Mouse (Mus musculus) lung, embryonic 14.5 days (tissue): ENCODE results near the gene Stk10. TPM values are rescaled to one million over a fixed set of nuclear protein-coding genes. Genes with fewer than 3 reads are reported as not detected.

Experiments
- ATAC-seq: fragments of 200-750 bp; cut with Nextera tagmentation; 2 replicates; pipeline ENCODE4 v1.8.0; 2017; ENCODE audit warnings: mild to moderate bottlenecking, moderate TSS enrichment, moderate library complexity; ENCODE audit not compliant: insufficient read depth
- DNase-seq: peaks from one replicate; pipeline ENCODE4 v3.0.0-alpha.2; 2015
- H3K27ac ChIP-seq: fragments of 300-500 bp; sonication (generic); 2 replicates; pipeline ENCODE4 v1.5.1; 2014; ENCODE audit warnings: low read depth, mild to moderate bottlenecking, moderate library complexity
- H3K27me3 ChIP-seq: fragments of 300-500 bp; sonication (generic); 2 replicates; pipeline ENCODE4 v1.6.1; 2014; ENCODE audit warnings: low read length, control low read depth; ENCODE audit not compliant: insufficient read depth
- H3K36me3 ChIP-seq: fragments of 300-500 bp; sonication (generic); 2 replicates; pipeline ENCODE4 v1.6.1; 2014; ENCODE audit warnings: control low read depth; ENCODE audit not compliant: insufficient read depth
- H3K4me1 ChIP-seq: fragments of 300-500 bp; sonication (generic); 2 replicates; pipeline ENCODE4 v1.6.1; 2014; ENCODE audit warnings: antibody characterized with exemption, control low read depth; ENCODE audit not compliant: insufficient read depth
- H3K4me2 ChIP-seq: fragments of 300-500 bp; sonication (generic); 2 replicates; pipeline ENCODE4 v1.6.1; 2014; ENCODE audit warnings: mild to moderate bottlenecking
- H3K4me3 ChIP-seq: fragments of 300-500 bp; sonication (generic); 2 replicates; pipeline ENCODE4 v1.5.1; 2014; ENCODE audit warnings: low read depth, low read length
- H3K9ac ChIP-seq: fragments of 300-500 bp; sonication (generic); 2 replicates; pipeline ENCODE4 v1.6.1; 2014
- H3K9me3 ChIP-seq: fragments of 300-500 bp; sonication (generic); 2 replicates; pipeline ENCODE4 v1.6.1; 2016; ENCODE audit warnings: low read depth, low read length, control low read depth
- CTCF ChIP-seq: IDR thresholded peaks from 2 replicates; pipeline ENCODE4 v1.5.1; 2016; ENCODE audit warnings: antibody characterized with exemption, low read depth
- WGBS: fragments of 180-500 bp; shearing (Covaris S2); extraction: QIAGEN DNeasy Blood & Tissue Kit; methylation state at CpG from one replicate; pipeline ENCODE4 v1.1.7; 2014; 5-methylcytosine and 5-hydroxymethylcytosine counted together
- polyA plus RNA-seq: library from polyadenylated mRNA; unstranded; fragments of >200 nt; fragmentation: Nextera tagmentation; extraction: Ambion mirVana; gene quantifications from 2 replicates; pipeline ENCODE4 v1.2.1, GENCODE M21; 2014

The Stk10 gene
- polyA plus RNA-seq, 1 experiment from 2014 or later = 2.0 TPM

DNA sequence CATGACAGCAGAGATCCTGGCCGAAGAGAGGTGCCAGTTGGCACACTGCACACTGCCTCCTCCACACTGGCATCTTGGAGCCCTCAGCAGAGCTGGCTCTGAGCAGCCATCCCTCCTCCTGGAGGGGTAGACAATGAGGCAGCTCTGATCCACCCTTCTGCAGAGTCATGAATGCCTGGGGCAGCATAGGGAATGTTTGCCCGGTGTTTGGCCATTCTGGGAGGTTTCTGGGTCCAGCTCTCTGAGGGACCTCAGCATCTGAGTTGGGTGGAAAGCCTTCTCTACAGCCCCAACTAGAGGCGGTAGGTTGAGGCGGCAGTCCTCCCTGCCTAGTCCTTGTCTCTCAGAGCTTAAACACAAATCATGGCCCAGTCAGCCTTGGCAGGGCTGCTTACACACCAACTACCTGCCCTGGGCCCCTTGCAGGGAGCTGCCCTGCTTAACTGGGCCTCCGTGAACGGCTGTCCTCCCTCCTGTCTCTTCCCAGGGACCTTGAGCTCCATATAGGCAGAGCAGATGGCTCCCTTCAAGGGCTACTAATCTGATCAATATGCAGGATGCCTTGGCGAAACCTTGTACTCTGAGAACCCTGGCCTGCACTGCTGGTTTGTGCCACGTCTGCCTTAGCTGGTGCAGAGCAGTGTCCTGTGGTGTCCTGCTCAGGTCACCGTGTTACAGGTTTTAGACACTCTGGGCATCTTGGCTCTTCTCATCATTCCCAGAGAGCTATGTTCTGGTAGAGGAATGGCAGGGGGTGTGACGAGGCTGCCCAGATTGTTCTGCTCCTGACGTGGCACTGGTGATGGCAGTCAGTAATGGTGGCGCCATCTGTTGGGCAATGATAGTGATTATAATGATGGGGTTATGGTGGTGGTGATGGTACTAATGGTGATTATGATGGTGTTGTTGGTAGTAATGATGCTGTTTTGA is 59.1 kb downstream of the Stk10 start:
- 67% methylated on average over 12 of the region's 12 CpGs for WGBS
- DNase-seq (peak; percentile 49), ATAC-seq (no peak)
- peak; percentile 54 for TF ChIP-seq CTCF
- H3K27ac ChIP-seq = no peak overlapping the region
- no peaks in the 10 kb centered on the region for H3K27me3 ChIP-seq
- no peak overlapping the region for H3K9ac ChIP-seq
- no peak overlapping the region for H3K4me3 ChIP-seq
- no peaks in the 10 kb centered on the region for H3K4me1 ChIP-seq
- H3K4me2 ChIP-seq = no peak overlapping the region
- no peaks in the 10 kb centered on the region for H3K36me3 ChIP-seq
- 0 out of 2 replicates have a peak, but pooled peaks cover 3% of the 10 kb centered on the region for H3K9me3 ChIP-seq

DNA sequence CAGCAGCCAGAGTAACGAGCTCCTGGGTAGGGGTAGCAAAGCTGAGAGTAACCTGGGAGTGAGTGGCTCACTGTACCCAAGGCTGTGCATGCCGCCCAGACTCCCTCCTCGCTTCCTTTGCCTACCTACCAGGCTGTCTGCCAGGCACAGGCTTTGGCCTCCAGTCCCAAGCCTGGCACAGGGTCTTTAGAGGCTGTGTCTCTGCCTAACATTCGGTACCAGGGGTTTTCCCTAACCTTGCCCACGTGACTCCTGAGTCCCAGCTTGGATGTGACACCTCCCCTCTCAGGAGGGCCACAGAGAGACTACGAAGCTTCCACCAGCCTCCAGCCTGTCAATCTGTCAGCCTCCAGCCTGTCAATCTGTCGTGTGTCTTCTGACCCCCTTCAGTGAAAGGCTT is 60.0 kb downstream of the Stk10 start:
- Histone ChIP-seq H3K36me3 (no peaks in the 10 kb centered on the region), H3K9ac (no peak overlapping the region), H3K27ac (no peak overlapping the region), H3K9me3 (0 out of 2 replicates have a peak, but pooled peaks cover 3% of the 10 kb centered on the region), H3K4me3 (no peak overlapping the region), H3K4me2 (no peak overlapping the region), H3K4me1 (no peaks in the 10 kb centered on the region), H3K27me3 (no peaks in the 10 kb centered on the region)
- DNase-seq = no peak
- TF ChIP-seq CTCF = no peak
- WGBS = 62% methylated on average over 7 of the region's 7 CpGs
- no peak for ATAC-seq

DNA sequence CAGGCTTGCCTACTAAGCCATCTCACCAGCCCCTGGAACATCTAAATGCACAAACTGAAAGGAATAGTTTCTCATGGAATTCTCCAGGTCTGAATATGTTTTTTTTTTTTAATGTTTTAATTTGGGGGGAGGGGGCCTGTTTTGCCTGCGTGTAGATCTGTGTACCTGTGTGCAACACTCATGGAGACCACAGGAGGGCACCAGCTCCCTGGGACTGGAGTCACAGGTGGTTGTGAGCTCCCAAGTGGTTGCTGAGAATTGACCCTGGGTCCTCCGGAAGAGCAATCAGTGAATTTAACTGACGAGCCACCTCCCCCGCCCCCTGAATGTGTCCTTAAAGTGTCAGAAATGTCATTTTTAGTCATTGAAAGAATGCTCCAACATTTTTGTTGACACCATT is 61.0 kb downstream of the Stk10 start:
- 0 out of 2 replicates have a peak, but pooled peaks cover 3% of the 10 kb centered on the region for H3K9me3 ChIP-seq
- H3K4me2 ChIP-seq = no peak overlapping the region
- DNase-seq (no peak), ATAC-seq (no peak)
- no peaks in the 10 kb centered on the region for H3K4me1 ChIP-seq
- H3K27ac ChIP-seq = no peak overlapping the region
- no peaks in the 10 kb centered on the region for H3K36me3 ChIP-seq
- no peaks in the 10 kb centered on the region for H3K27me3 ChIP-seq
- no peak overlapping the region for H3K9ac ChIP-seq
- peak; percentile 26; the same call in 1 of the 2 replicates for TF ChIP-seq CTCF
- WGBS = 86% methylated on average over 4 of the region's 4 CpGs
- no peak overlapping the region for H3K4me3 ChIP-seq

DNA sequence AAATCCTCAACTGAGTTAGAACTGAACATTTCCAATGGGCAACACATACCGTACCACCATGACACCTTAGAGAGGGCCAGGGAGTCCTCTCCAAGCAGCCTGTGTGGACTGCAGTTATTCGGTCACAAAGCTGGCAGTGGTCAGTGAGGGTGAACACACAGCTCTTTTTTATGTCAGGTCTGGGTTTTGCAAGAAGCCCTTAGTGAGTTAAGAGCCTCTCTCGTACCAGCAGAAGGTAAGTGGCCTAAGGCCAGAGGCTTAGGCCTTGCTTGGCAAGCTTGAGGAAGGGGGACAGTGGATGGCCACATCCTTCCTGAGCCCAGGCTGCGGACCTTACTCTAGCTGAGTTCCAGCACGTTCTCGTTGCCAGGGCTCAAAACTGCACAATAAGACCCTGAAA is 67.3 kb downstream of the Stk10 start:
- Histone ChIP-seq H3K4me3 (no peak overlapping the region), H3K9me3 (no peaks in the 10 kb centered on the region), H3K4me1 (peaks cover 11% of the 10 kb centered on the region), H3K36me3 (no peaks in the 10 kb centered on the region), H3K27ac (no peak overlapping the region), H3K9ac (no peak overlapping the region), H3K4me2 (no peak overlapping the region), H3K27me3 (no peaks in the 10 kb centered on the region)
- DNase-seq (no peak), ATAC-seq (no peak)
- 82% methylated on average over 6 of the region's 6 CpGs for WGBS
- TF ChIP-seq CTCF = no peak

DNA sequence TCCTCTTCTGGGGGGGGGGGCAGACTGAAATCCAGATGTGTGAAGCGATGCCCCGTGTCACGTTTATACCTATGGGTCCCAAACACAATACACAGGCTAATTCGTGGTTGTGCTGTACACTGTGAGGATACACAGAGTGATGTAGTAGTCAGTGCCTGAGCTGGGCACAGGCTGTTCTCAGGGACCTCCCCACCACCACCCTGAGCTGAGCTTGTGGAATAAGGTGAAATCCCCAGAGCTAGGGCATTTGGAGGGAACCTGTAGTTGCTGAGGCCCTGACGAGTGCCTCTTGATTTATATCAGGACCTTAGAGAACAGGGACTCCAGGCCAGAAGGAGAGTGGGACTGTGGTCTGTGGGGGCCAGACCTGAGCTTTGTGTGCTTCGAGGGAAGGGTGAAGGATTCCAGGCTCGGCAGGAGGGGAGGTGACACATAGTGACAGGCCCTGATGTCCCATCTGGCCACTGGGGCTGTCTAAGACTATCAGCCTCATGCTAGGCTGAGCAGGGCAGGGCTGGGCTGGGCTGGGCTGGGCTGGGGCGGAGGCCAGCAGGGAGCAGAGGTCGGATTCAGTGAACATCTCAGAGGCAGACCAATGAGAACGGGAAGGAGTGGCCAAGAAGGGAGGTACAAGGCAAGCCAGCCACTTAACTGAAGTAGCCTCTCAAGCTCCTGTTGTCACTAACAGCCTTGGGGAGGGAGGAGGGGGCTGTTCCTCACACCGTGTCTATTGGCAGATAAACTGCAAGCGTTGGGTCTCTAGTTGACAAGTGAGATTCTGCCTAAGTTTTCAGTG is 68.6 kb downstream of the Stk10 start:
- Histone ChIP-seq H3K9me3 (no peaks in the 10 kb centered on the region), H3K9ac (no peak overlapping the region), H3K4me3 (no peak overlapping the region), H3K36me3 (no peaks in the 10 kb centered on the region), H3K4me1 (peaks cover 14% of the 10 kb centered on the region), H3K4me2 (0 out of 2 replicates have a peak overlapping the region, but pooled peaks have one; percentile 27), H3K27me3 (no peaks in the 10 kb centered on the region), H3K27ac (0 out of 2 replicates have a peak overlapping the region, but pooled peaks have one; percentile 18)
- ATAC-seq = peak; percentile 72
- 40% methylated on average over 12 of the region's 12 CpGs for WGBS
- no peak for TF ChIP-seq CTCF
- DNase-seq = peak; percentile 50

DNA sequence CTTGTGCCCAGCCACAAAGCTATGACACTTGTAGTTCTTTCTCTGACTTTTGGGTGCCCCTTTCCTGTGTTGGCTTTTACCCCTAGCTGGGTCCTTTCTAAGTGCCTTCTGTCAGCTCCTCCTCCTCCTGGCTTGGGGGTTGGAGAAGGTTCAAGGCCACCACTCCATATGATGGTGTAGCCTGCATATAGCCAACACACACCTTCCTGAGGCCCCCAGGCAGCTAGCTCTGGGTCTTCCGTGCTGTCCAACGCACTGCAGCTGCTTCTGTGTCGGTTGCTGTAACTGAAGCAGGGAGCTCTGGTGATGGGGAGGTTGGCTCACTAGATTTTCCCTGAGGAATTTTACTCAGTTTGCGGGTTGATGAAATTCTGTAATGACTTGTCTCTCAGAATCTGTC is 71.6 kb downstream of the Stk10 start:
- 24% methylated on average over 4 of the region's 4 CpGs for WGBS
- no peak overlapping the region for H3K4me2 ChIP-seq
- TF ChIP-seq CTCF = no peak

More for the DNA sequence above, 71.6 kb downstream of the Stk10 start:
- no peak overlapping the region for H3K4me3 ChIP-seq
- DNase-seq (no peak), ATAC-seq (peak; percentile 36; the same call in 1 of the 2 replicates)
- H3K27ac ChIP-seq = peak overlapping the region; percentile 78
- peak overlapping the region; percentile 2; the same call in 1 of the 2 replicates for H3K9ac ChIP-seq
- H3K27me3 ChIP-seq = no peaks in the 10 kb centered on the region
- no peaks in the 10 kb centered on the region for H3K36me3 ChIP-seq
- H3K4me1 ChIP-seq = peaks cover 14% of the 10 kb centered on the region
- H3K9me3 ChIP-seq = no peaks in the 10 kb centered on the region
